Mouse (Mus musculus) intestine, embryonic 15.5 days (tissue): ENCODE results near the gene Cdkn2aipnl. TPM values are rescaled to one million over a fixed set of nuclear protein-coding genes. Genes with fewer than 3 reads are reported as not detected.

Experiments
- ATAC-seq: fragments of 200-750 bp; cut with Nextera tagmentation; 2 replicates; pipeline ENCODE4 v1.8.0; 2017; ENCODE audit warnings: moderate TSS enrichment, moderate library complexity
- H3K27ac ChIP-seq: fragments of 300-500 bp; sonication (generic); 2 replicates; pipeline ENCODE4 v1.5.1; 2015; ENCODE audit warnings: mild to moderate bottlenecking, inconsistent platforms
- H3K27me3 ChIP-seq: fragments of 300-500 bp; sonication (generic); replicated peaks from 2 replicates; pipeline ENCODE4 v1.6.1; 2015; ENCODE audit warnings: inconsistent platforms
- H3K36me3 ChIP-seq: fragments of 300-500 bp; sonication (generic); 2 replicates; pipeline ENCODE4 v1.6.1; 2015; ENCODE audit warnings: inconsistent platforms
- H3K4me1 ChIP-seq: fragments of 300-500 bp; sonication (generic); replicated peaks from 2 replicates; pipeline ENCODE4 v1.6.1; 2015; ENCODE audit warnings: inconsistent platforms
- H3K4me2 ChIP-seq: fragments of 300-500 bp; sonication (generic); replicated peaks from 2 replicates; pipeline ENCODE4 v1.6.1; 2015; ENCODE audit warnings: mild to moderate bottlenecking, inconsistent platforms
- H3K4me3 ChIP-seq: fragments of 300-500 bp; sonication (generic); replicated peaks from 2 replicates; pipeline ENCODE4 v1.5.1; 2015; ENCODE audit warnings: inconsistent platforms
- H3K9ac ChIP-seq: fragments of 300-500 bp; sonication (generic); 2 replicates; pipeline ENCODE4 v1.6.1; 2015; ENCODE audit warnings: inconsistent platforms
- H3K9me3 ChIP-seq: fragments of 300-500 bp; sonication (generic); 2 replicates; pipeline ENCODE4 v1.6.1; 2016; ENCODE audit warnings: inconsistent platforms
- WGBS: fragments of 180-500 bp; shearing (Covaris S2); methylation state at CpG from one replicate; pipeline ENCODE4 v1.1.7; 2015; 5-methylcytosine and 5-hydroxymethylcytosine counted together
- polyA plus RNA-seq: library from polyadenylated mRNA; unstranded; fragments of >200 nt; fragmentation: Nextera tagmentation; extraction: Ambion mirVana; gene quantifications from 2 replicates; pipeline ENCODE4 v1.2.1, GENCODE M21; 2015

Gene Cdkn2aipnl
- polyA plus RNA-seq, 1 experiment from 2014 or later: 90.3 TPM

GRCm38 (mm10) chr11:51999611-52000289 lies 32.3 kb downstream of the Cdkn2aipnl start:
- under 1% methylated on average over 29 of the region's 29 CpGs for WGBS
- Histone ChIP-seq H3K9me3 (no peaks in the 10 kb centered on the region), H3K4me3 (peak overlapping the region; percentile 97), H3K36me3 (peaks cover 17% of the 10 kb centered on the region), H3K4me2 (peak overlapping the region; percentile 75), H3K27ac (peak overlapping the region; percentile 96), H3K9ac (peak overlapping the region; percentile 95), H3K4me1 (peaks cover 15% of the 10 kb centered on the region), H3K27me3 (no peaks in the 10 kb centered on the region)
- peak; percentile 60 for ATAC-seq

- H3K4me1 ChIP-seq: peaks cover 15% of the 10 kb centered on the region
- peaks cover 16% of the 10 kb centered on the region for H3K36me3 ChIP-seq
- H3K9me3 ChIP-seq: no peaks in the 10 kb centered on the region
- peak within 1 kb of the TSS; percentile 96 for H3K27ac ChIP-seq
- peak within 1 kb of the TSS; percentile 97 for H3K4me3 ChIP-seq
- peak; percentile 82 for ATAC-seq
- H3K27me3 ChIP-seq: no peaks in the 10 kb centered on the region
- peak within 1 kb of the TSS; percentile 95 for H3K9ac ChIP-seq
- WGBS: under 1% methylated on average over 59 of the region's 63 CpGs
- H3K4me2 ChIP-seq: peak within 1 kb of the TSS; percentile 75
These were observed 33.0 kb downstream of the Cdkn2aipnl start, which contains the start of gene Ube2b for GRCm38 (mm10) chr11:52000290-52000962. Ube2b (minus strand) TSS chr11:52000762.

GRCm38 (mm10) chr11:52001341-52001740 lies 33.9 kb downstream of the Cdkn2aipnl start:
- Histone ChIP-seq H3K36me3 (peaks cover 8% of the 10 kb centered on the region; the same call in 1 of the 2 replicates), H3K4me2 (peak overlapping the region; percentile 51), H3K4me3 (no peak overlapping the region), H3K9me3 (no peaks in the 10 kb centered on the region), H3K27ac (peak overlapping the region; percentile 13; the same call in 1 of the 2 replicates), H3K27me3 (no peaks in the 10 kb centered on the region), H3K4me1 (peaks cover 17% of the 10 kb centered on the region), H3K9ac (no peak overlapping the region)
- ATAC-seq: no peak
- WGBS: 69% methylated on average over 10 of the region's 10 CpGs

GRCm38 (mm10) chr11:52001861-52002260 lies 34.4 kb downstream of the Cdkn2aipnl start:
- no peaks in the 10 kb centered on the region for H3K9me3 ChIP-seq
- WGBS: 92% methylated on average over 8 of the region's 8 CpGs
- H3K4me2 ChIP-seq: no peak overlapping the region
- ATAC-seq: no peak
- no peak overlapping the region for H3K9ac ChIP-seq
- H3K4me1 ChIP-seq: peaks cover 18% of the 10 kb centered on the region
- H3K36me3 ChIP-seq: peaks cover 4% of the 10 kb centered on the region; the same call in 1 of the 2 replicates
- no peaks in the 10 kb centered on the region for H3K27me3 ChIP-seq
- no peak overlapping the region for H3K27ac ChIP-seq
- H3K4me3 ChIP-seq: no peak overlapping the region

GRCm38 (mm10) chr11:52002842-52003504 lies 35.5 kb downstream of the Cdkn2aipnl start:
- Histone ChIP-seq H3K4me2 (peak overlapping the region; percentile 56), H3K4me3 (peak overlapping the region; percentile 88), H3K27ac (peak overlapping the region; percentile 93), H3K4me1 (peaks cover 14% of the 10 kb centered on the region), H3K9me3 (no peaks in the 10 kb centered on the region), H3K36me3 (no peaks in the 10 kb centered on the region), H3K27me3 (no peaks in the 10 kb centered on the region), H3K9ac (peak overlapping the region; percentile 69)
- 76% methylated on average over 13 of the region's 13 CpGs for WGBS
- ATAC-seq: no peak

- peak overlapping the region; percentile 88 for H3K4me3 ChIP-seq
- H3K9ac ChIP-seq: peak overlapping the region; percentile 69
- peak overlapping the region; percentile 56 for H3K4me2 ChIP-seq
- H3K36me3 ChIP-seq: no peaks in the 10 kb centered on the region
- 17% methylated on average over 4 of the region's 4 CpGs for WGBS
- no peaks in the 10 kb centered on the region for H3K27me3 ChIP-seq
- peak; percentile 2; the same call in 1 of the 2 replicates for ATAC-seq
- H3K9me3 ChIP-seq: no peaks in the 10 kb centered on the region
- peaks cover 12% of the 10 kb centered on the region for H3K4me1 ChIP-seq
- H3K27ac ChIP-seq: peak overlapping the region; percentile 93
These were observed 36.0 kb downstream of the Cdkn2aipnl start for GRCm38 (mm10) chr11:52003505-52003771.

- Histone ChIP-seq H3K9me3 (no peaks in the 10 kb centered on the region), H3K36me3 (no peaks in the 10 kb centered on the region), H3K4me3 (peak within 1 kb of the TSS; percentile 88), H3K4me1 (peaks cover 11% of the 10 kb centered on the region; the same call in 1 of the 2 replicates), H3K4me2 (peak within 1 kb of the TSS; percentile 56), H3K9ac (peak within 1 kb of the TSS; percentile 82), H3K27ac (peak within 1 kb of the TSS; percentile 93), H3K27me3 (no peaks in the 10 kb centered on the region)
- peak; percentile 91 for ATAC-seq
- under 1% methylated on average over 51 of the region's 51 CpGs for WGBS
These were observed 36.5 kb downstream of the Cdkn2aipnl start, which contains the start of gene Cdkl3 for GRCm38 (mm10) chr11:52003772-52004528. Cdkl3 (plus strand) TSS chr11:52004221.

GRCm38 (mm10) chr11:52005586-52005985 lies 38.1 kb downstream of the Cdkn2aipnl start:
- WGBS: 37% methylated on average over 2 of the region's 2 CpGs
- no peak for ATAC-seq
- H3K9ac ChIP-seq: no peak overlapping the region
- H3K36me3 ChIP-seq: no peaks in the 10 kb centered on the region
- no peak overlapping the region for H3K4me2 ChIP-seq
- no peaks in the 10 kb centered on the region for H3K9me3 ChIP-seq
- no peak overlapping the region for H3K27ac ChIP-seq
- H3K4me1 ChIP-seq: peaks cover 11% of the 10 kb centered on the region; the same call in 1 of the 2 replicates
- no peaks in the 10 kb centered on the region for H3K27me3 ChIP-seq
- H3K4me3 ChIP-seq: no peak overlapping the region

GRCm38 (mm10) chr11:52011011-52011410 lies 43.5 kb downstream of the Cdkn2aipnl start:
- Histone ChIP-seq H3K27ac (no peak overlapping the region), H3K36me3 (no peaks in the 10 kb centered on the region), H3K4me1 (0 out of 2 replicates have a peak, but pooled peaks cover 3% of the 10 kb centered on the region), H3K27me3 (no peaks in the 10 kb centered on the region), H3K9me3 (no peaks in the 10 kb centered on the region), H3K4me3 (no peak overlapping the region), H3K4me2 (no peak overlapping the region), H3K9ac (no peak overlapping the region)
- ATAC-seq: no peak
- WGBS: 87% methylated on average over 11 of the region's 11 CpGs

GRCm38 (mm10) chr11:52011541-52011940 lies 44.1 kb downstream of the Cdkn2aipnl start:
- ATAC-seq: no peak
- H3K4me2 ChIP-seq: no peak overlapping the region
- no peak overlapping the region for H3K9ac ChIP-seq
- no peaks in the 10 kb centered on the region for H3K4me1 ChIP-seq
- H3K4me3 ChIP-seq: no peak overlapping the region
- no peaks in the 10 kb centered on the region for H3K9me3 ChIP-seq
- H3K27me3 ChIP-seq: no peaks in the 10 kb centered on the region
- no peaks in the 10 kb centered on the region for H3K36me3 ChIP-seq
- WGBS: 81% methylated on average over 5 of the region's 5 CpGs
- no peak overlapping the region for H3K27ac ChIP-seq

GRCm38 (mm10) chr11:52018217-52018616 lies 50.8 kb downstream of the Cdkn2aipnl start:
- H3K4me2 ChIP-seq: no peak overlapping the region
- no peak overlapping the region for H3K9ac ChIP-seq
- H3K4me3 ChIP-seq: no peak overlapping the region
- no peaks in the 10 kb centered on the region for H3K36me3 ChIP-seq
- H3K9me3 ChIP-seq: no peaks in the 10 kb centered on the region
- 72% methylated on average over 9 of the region's 9 CpGs for WGBS
- ATAC-seq: no peak
- H3K4me1 ChIP-seq: no peaks in the 10 kb centered on the region
- H3K27me3 ChIP-seq: no peaks in the 10 kb centered on the region
- no peak overlapping the region for H3K27ac ChIP-seq
